Mouse (Mus musculus): Measurements from ENCODE around the gene Fhod1.

DNA sequence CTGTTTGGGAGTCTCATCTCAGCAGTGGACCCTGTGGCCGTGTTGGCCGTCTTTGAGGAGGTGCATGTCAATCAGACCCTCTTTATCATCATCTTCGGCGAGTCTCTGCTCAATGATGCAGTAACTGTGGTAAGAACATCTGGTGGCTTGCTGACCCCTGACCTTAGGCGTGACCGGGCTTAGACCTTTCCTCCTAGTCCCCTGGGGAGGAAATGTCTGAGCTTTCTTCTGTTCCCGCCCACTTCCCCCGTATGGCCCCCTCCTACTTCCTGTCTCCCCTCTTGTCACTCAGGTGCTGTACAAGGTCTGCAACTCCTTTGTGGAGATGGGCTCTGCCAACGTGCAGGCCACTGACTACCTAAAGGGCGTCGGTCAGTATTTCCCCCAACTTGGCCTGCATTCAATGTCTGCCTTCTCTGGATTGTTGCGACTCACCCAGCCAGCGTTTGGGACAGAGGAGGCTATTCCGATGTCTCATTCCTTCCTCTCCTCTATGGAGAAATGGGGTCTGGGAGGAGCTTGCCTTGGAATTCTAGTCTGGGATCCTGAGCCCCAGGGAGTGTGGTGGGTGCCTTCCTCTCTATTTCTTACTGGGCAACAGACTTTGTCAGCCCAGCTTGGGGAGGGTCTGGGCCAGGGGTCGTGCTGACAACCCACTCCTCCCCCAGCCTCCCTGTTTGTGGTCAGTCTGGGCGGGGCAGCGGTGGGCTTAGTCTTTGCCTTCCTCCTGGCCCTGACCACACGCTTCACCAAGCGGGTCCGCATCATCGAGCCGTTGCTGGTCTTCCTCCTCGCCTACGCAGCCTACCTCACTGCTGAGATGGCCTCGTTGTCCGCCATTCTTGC, 7.6 kb upstream of the Fhod1 start:
- no peak for TF ChIP-seq CTCF (IDR thresholded peaks at IDR 0.05; ENCODE audit: low read depth, low read length)
- no peak for TF ChIP-seq POLR2A (IDR thresholded peaks at IDR 0.05; ENCODE audit: insufficient read depth, low read length)
